Mouse (Mus musculus): ENCODE data around the gene Dmac2.

The Dmac2 gene

DNA sequence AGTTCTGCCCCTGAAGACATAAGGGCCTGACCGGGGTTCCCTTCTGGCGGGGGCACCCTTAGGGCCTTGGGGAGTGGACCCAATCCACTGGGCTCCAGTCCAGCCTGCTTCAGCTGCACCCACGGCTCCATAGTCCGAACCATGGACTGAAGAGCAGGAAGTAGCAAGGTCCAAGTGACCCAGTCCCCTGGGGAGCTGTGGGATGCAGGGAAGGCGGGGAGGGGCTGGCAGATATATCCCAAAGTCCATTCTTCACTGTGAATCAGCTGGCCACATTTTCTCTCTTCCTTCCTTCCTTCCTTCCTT, 3.6 kb upstream of the Dmac2 start, which contains the start of gene Erich4:
Erich4 (minus strand) TSS at position 187 of the 306 bp plus-strand sequence.
- DNase-seq (ENCODE audit: low spot score in 2 of 2): no peak

DNA sequence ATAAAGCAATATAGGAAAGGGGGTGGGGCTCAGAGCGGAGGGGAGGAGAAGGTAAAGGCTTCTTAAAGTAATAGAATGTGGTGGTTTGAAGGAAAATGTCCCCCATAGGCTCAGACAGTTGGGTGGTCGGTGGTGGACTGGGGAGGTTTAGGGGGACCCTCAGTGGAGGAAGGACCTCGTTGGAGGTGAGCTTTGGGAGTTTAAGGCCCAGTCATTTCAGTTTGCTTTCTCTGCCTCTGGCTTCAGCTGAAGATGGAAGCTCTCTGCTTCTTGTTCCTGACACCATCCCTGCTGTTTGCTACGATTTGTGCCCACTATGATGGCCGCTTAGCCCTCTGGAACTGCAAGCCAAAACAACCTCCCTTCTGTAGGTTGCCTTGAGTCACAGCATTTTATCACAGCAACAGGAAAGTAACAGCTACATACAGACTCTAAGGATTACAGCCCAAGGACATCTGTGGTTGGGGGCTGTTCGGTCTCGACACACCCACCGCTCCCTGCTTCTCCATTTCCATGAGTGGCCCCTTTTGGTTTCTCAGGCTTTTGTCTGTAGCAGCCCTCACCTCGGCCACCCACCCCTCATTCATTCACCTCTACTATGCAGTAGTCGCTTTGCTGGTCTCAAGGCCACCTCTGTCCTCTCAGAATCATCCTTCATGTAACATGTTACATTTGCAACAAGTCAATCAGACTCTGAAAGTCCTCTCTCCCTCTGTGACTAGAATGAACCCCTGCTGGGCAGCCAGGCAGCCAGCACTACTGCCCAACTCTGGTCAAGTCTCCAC, 1.6 kb upstream of the Dmac2 start:
- DNase-seq (ENCODE audit: low spot score in 2 of 2): no peak

DNA sequence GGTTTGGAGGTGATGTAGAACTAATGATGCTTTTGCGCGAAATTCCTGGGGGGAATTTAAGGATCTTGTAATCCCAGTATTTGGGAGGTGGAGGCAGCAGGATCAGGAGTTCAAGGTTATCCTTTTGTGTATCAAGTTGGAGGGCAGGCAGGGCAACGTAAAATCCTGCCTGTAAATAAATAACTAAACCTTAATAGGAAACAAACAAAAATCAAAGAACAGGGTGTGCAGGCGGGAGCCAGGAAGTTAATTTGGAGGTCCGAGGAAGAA, 443 bp downstream of the Dmac2 start:
- no peak for DNase-seq (ENCODE audit: low spot score in 2 of 2)

DNA sequence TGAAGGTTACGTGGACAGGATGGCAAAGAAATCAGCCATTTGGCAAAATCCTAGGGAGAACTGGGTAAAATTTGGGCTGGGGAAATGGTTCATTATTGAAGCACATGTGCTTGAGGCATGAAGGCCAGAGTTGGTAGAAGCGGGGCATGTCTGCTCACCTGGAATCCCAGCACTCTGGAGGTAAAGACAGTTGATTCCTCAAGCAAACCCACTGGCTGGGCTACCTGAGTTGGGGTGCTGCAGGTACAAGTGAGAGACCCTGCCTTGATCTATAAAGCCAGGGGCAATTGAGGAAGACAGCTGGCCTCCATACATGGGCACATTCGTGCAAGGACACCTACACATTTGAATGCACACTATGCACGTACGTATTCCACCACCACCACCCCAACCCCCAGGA, 887 bp downstream of the Dmac2 start:
- no peak for DNase-seq (ENCODE audit: low spot score in 2 of 2)

DNA sequence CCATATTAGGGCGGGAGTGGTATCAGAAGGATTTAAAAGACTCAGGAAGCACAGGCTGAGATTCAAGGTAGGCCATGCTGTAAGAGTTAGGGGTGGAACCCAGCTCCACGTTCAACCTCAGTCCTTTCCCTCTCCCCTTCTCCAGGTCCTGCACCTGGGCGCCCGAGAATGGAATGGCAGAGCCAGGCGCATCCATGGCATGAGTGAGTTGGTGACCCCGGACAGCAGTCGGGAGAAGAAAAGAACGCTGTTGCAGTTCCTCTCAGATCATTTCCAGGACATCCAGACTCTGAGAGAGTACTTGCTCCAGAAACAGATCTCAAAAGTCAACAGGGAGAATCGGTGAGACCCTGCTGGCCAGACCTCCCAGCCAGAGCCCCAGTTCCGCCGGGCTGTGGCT, 1.5 kb downstream of the Dmac2 start:
- no peak for DNase-seq (ENCODE audit: low spot score in 2 of 2)

DNA sequence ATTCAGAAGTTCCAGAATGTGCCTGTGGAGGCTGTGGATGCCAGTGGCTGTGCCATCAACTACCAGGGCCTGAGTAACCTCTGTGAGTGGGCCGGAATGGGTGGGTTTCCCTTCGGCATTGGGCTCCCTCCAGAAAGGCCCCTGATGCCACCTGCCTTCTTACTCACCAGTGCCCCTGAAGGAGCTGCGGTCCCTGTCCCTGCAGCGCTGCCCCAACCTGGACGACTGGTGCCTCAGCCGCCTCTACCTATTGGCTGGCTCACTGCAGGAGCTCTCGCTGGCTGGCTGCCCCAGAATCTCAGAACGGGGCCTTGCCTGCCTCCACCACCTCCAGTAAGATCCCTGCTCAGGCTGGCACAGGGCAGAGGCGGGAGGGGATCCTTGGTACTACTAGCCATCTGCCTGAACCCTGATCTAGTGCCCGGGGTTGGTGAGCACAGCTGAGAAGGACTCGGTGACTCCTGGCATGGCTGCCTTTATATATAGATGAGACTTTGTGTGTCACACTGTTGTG, 4.7 kb downstream of the Dmac2 start:
- DNase-seq (ENCODE audit: low spot score in 2 of 2): no peak

DNA sequence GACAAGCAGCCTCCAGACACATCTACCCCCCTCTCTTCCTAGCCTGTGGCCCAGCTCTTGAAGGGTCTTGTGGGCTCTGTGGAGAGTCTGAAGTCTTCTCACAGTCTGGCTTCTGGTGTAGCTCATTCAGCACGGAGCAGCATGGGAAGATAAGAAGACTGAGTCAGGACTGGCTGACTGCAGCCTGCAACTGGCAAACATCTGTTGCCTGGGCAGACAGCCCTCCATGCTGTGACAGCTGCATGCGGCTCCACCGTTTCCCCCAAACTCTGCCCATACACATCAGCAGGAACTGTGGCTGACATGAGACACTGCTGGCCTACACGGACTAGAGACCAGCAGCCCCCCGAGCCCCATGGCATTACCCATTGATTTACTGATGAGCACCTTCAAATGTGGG, 5.6 kb downstream of the Dmac2 start:
- no peak for DNase-seq (ENCODE audit: low spot score in 2 of 2)

DNA sequence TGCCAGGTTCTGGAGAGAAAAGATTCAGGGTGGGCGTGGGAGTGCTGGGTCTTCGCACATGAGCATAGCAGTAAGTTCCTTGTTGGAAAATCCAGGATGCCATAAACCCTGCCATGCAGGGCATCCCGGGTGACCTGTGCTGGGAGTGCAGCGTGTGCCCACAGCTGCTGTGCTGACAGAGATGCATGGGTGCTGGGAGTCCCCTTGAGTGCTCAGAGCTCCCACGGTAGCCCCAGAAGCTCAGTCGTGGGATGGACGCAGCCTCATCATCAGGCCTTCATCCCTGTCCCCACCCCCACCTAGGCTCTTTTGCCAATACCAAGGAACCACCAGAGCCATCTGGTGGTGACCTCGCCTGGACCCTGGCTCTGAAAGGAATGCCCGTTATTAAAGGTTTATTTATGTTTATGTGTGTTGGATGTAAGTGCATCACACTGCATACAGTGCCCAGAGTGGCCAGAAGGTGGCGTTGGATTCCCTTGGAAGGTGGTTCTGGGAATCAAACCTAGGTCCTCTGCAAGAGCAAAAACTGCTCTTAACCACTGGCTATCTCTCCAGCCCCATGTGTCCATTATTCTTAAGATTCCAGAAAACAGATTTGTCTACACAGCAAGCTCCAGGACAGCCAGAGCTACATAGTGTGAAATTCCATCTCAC, 6.5 kb downstream of the Dmac2 start:
- no peak for DNase-seq (ENCODE audit: low spot score in 2 of 2)

DNA sequence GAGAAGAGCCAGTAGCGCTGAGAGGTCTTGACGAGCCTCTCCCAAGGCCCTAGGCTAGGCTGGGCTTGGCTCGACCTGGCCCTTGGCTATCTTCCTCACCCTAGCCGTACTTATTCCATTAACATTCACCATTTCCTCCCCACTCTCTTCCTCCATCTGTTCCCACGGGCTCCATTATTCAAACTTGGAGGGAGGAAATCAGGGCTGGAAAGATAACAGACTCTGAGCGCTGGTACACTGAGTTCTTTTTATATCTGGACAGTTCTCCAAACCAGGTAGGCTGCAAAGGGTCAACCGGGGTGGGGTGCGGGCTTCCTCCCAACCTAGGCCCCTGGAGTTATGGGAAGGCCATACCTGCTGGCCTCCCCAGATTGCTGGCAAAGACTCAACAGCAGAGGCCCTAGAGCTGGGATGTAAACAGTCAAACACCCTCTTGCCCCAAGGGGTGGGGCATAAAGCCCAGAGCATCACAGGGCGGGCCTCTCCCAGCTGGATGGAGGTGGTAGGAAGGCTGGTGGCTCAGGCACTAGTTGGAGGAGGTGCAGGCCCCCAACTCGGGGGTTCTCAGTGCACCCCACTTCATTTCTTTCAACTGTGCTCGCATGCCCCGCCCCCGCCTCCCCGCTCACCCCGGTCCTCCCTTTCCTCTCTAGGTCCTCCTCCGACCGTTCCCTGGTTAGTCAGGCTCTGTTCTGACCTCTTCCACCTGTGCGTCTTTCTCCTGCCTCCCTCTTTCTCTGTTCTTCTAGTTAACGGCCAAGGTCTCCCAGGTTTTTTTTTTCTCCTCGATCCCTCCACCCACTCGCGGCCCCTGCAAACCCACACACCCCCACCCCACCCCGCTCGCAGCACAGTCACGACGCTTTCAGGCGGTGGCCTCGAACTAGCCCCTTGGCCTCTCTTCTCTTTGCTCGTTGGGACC, 7.6 kb downstream of the Dmac2 start, which contains the start of gene B3gnt8:
B3gnt8 (plus strand) TSS at position 146 of the 922 bp plus-strand sequence.
- no peak for DNase-seq (ENCODE audit: low spot score in 2 of 2)

DNA sequence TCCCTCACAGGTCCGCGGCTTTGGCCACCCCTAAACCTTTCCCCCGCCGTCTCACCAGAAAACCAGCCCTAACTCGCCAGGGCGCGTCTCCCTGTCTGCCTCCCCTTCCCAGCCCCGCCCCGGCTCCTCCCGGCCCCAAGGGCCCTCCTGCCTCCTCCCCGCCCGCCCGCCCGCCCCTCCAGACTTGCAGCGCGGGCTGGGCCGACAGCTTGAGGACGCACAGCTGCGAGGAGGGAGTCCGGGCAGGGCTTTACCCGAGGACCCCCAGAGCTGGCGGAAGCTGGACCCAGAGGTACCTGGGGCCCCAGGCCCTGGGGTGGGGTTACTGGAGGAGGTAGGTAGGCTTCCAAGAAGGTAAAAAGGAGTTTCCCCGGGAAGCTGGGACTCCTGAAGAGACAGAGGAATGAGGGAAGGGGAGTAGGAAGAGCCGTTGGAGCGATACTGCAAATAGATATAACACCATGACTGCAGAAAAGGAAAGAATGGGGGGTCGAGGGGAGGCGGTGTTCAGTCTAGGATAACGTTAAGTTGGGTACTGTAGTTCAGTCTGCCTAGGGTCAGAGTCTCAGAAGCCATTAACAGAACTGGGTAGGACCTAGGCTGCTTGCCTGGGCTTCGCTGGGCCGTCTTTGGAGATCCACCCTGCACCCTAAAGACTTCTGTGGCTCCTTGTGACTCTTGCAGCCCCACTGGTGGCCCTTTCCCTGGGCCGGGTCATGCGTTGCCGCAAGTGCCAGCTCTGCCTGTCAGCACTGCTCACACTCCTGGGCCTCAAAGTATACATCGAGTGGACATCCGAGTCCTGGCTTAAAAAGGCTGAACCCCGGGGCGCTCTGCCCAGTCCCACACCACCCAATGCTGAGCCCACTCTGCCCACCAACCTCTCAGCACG, 8.5 kb downstream of the Dmac2 start:
- no peak for DNase-seq (ENCODE audit: low spot score in 2 of 2)

DNA sequence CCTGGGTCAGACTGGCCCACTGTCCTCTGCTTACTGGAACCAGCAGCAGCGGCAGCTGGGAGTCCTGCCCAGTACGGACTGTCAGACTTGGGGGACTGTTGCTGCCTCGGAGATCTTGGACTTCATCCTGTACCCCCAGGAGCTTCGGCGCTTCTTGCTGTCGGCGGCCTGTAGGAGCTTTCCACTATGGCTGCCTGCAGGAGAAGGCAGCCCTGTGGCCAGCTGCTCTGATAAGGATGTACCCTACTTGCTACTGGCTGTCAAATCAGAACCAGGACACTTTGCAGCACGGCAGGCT, 9.1 kb downstream of the Dmac2 start:
- no peak for DNase-seq (ENCODE audit: low spot score in 2 of 2)

DNA sequence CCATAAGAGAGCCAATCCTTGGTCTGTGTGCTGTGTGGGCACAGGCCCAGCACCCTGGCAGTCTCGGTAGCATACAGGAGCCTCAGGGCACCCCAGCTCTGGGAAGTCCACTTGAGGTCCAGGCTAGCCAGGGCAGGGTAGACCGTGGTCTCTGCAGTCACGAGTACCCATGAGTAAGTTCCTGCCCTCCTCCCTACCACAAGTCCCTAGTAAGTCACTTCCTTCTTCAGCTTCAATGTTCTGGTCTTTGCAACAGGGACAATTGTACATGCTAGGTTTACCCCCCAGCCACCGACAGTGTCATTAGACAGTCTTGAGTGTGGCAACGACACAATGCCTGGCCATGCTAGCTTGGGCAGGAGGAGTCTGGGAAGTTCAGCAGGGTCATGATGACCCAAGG, 13.5 kb downstream of the Dmac2 start:
- DNase-seq (ENCODE audit: low spot score in 2 of 2): no peak

DNA sequence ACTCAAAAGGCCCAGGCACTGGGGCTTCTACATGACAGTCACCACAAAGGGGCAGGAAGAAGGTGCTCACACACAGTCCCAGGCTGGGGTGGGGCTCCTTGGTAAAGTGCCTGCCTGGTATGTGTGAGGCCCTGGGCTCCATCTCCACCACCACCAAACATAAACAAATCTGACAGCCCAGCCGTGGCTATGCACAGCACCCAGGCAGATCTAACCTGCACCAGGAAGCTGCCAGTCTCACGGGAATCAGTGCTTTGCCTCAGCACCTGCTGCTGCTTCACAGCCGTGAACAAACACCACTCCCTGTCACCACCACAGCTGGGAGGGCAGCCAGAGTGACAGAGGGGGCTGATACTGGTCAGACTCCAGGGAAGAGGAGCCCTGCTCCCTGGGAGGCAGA, 17.2 kb downstream of the Dmac2 start:
- DNase-seq (ENCODE audit: low spot score in 2 of 2): no peak

DNA sequence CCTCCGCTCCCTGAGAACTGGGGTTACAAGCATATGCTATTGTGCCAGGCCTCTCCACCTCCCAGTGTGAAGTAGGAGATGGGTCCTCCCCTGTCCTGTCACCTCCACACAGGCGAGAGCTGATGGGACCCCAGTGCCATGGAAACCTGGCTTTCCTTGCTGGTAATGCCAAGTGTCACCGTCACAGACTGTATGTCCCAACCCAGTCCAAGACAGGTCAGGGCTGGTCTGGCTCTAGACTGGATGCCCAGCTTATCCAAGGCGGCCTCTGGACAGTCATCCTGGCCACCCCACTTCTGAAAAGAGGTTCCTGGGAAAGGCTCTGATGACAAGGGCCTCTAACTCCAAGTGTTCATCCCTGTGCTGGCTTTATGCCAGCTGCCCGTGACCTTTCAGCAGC, 17.9 kb downstream of the Dmac2 start:
- no peak for DNase-seq (ENCODE audit: low spot score in 2 of 2)

DNA sequence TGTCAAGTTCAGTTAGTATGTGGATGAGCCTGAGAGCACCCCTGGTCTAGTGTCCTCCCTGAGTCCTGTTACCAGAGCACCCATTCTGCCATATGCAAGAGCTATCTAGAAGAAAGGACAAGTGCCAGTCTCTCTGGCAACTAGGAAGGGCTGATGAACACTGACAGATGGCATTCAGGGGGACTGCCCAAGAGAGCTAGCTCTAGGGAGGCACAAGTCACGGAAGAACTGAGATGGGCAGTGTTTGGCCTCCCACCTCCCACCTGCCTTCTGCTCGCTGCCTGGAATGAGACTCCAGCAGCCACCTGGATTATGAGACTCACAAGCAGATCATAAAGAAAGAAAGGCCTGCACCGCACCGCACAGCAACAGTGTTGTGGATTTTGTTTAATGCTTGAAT, 20.5 kb downstream of the Dmac2 start:
- DNase-seq (ENCODE audit: low spot score in 2 of 2): peak in 1 of 2 experiments; percentile 65

DNA sequence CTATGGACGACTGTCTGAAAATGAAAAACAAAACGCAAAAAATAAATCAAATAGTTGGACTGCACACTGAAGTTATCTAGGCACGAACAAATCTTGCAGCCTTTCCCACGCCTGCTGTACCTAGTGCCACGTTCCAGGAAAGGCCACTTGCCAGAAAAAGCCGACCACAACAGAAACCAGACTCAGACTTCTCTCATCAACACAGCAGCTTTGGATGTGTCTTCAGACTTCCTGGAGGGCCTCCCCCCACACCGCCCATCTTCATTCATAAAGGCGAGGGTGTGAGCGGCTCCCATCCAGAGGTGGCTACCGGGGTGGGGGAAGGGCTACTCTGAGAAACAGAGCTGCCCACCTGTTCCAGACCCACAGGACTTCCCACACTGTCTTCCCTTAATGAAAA, 24.9 kb downstream of the Dmac2 start:
- no peak for DNase-seq (ENCODE audit: low spot score in 2 of 2)

DNA sequence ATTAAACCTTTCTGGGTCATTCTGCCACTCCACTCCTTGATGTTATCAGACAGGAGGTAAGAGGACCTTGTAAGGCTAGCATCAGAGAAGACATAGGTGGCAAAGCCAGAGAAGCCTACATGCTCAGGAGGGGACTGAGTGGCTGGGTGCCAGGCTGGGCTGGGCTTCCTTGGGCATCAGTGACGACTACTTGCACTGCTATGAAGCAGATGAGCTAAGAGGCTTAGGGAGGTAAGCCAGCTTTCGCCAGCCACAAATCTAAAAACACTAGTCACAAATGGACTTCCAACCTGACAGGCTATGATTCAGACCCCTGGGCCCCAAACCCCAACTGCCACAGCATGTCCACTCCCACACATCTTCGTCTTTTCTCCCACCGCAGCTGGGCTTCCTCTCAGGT, 25.4 kb downstream of the Dmac2 start:
- no peak for DNase-seq (ENCODE audit: low spot score in 2 of 2)

DNA sequence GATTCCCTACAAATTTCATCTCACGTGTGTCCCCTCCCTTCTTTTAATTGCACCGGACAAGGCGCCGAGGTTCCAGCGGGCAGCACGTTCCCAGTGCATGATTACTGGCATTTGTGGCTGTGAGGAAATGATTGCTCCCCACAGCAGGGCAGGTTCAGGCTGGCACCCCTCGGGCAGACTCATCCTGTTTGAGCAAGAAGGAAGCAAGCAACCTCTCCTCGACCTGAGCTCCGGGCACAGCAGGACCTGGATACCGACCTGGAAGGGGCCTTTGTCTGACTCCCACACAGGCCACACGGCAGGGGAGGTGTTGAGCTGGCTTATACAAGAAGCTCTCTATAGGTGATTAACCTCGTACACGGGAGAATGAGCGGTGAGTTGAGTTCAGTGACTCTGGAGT, 25.9 kb downstream of the Dmac2 start:
- no peak for DNase-seq (ENCODE audit: low spot score in 2 of 2)

DNA sequence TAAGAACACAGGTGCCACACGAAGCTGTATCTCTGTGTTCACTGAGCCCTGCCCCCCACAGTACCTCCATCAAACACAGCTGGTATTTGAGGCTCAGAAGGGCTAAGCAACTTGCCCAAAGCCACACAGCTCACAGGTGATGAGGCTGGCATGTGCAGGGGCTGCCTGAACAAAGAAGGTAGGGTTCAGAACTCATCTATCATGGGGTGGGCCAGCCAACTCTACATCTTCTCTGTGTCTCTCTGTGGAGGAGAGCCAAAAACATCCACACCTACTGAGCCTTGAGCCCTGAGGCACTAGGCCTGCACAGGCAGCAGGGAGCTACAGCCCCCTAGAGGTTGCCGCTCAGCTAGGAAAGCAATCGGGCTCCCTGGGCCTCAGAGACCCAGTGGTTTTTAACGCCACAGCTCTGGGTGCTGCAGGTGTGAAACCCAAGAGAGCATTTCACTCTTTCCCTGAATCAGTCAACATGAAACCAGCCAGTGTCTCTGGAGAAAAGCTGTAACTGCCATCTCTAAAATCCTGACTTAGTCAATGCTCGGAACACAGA, 28.4 kb downstream of the Dmac2 start:
- DNase-seq (ENCODE audit: low spot score in 2 of 2): no peak

DNA sequence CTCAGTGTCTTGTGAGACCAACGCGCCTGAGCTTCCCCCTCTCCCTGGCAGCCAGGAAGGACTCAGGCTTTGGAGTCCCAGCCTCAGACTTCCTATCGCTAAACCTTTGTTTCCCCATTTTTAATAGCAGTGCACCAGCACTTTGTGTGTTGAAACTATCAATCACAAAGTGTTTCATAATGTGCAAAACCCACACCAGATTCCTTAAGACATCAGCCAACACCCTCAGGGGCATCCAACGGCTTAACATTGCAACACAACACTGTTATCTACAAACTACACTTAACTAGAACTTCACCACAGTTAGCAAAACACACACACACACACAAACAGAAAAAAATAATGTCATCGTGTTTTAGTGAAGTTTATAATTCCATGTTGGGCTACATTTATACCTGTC, 30.6 kb downstream of the Dmac2 start:
- DNase-seq (ENCODE audit: low spot score in 2 of 2): no peak

DNA sequence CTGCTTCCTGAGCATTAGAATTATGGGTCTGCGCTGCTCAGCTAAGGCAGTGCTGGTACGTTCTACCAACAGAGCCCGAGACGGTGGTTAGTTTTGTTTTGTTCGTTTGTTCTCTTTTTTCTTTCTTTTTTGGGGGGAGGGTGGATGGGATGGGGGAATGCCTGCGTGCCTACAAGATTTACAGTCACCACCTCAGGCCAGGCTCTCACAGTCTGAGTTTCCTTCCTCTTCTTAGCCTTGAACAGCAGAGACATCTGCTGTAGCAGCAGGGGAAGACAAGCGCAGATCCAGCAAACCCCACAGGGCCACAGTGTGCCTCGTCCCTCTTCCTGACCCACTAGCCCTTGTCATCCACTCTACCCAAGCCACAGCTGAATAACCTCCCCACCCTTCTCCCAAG, 32.1 kb downstream of the Dmac2 start:
- no peak for DNase-seq (ENCODE audit: low spot score in 2 of 2)

Measured in frontal cortex, postnatal 36 days (tissue).